Mouse (Mus musculus) hindbrain, postnatal 0 days (tissue): ENCODE measurements around the gene March6. TPM values are rescaled to one million over a fixed set of nuclear protein-coding genes. Genes with fewer than 3 reads are reported as not detected.

Source experiments
- ATAC-seq: fragments of 200-750 bp; cut with Nextera tagmentation; 2 replicates; pipeline ENCODE4 v1.8.0; 2017; ENCODE audit warnings: mild to moderate bottlenecking, moderate TSS enrichment, moderate library complexity
- DNase-seq: peaks from one replicate; pipeline ENCODE4 v3.0.0-alpha.2; 2015; ENCODE audit warnings: low spot score
- H3K27ac ChIP-seq: fragments of 300-500 bp; sonication (generic); 2 replicates; pipeline ENCODE4 v1.5.1; 2014; ENCODE audit warnings: mild to moderate bottlenecking
- H3K27me3 ChIP-seq: fragments of 300-500 bp; sonication (generic); 2 replicates; pipeline ENCODE4 v1.6.1; 2014; ENCODE audit warnings: low read length, mixed read lengths; ENCODE audit not compliant: insufficient read depth
- H3K36me3 ChIP-seq: fragments of 300-500 bp; sonication (generic); 2 replicates; pipeline ENCODE4 v1.6.1; 2014; ENCODE audit warnings: low read length, mixed read lengths; ENCODE audit not compliant: insufficient read depth
- H3K4me1 ChIP-seq: fragments of 300-500 bp; sonication (generic); 2 replicates; pipeline ENCODE4 v1.6.1; 2014; ENCODE audit warnings: antibody characterized with exemption, low read length, mixed read lengths; ENCODE audit not compliant: insufficient read depth
- H3K4me2 ChIP-seq: fragments of 300-500 bp; sonication (generic); 2 replicates; pipeline ENCODE4 v1.6.1; 2014; ENCODE audit warnings: low read depth, mild to moderate bottlenecking, low read length, moderate library complexity, mixed read lengths
- H3K4me3 ChIP-seq: fragments of 300-500 bp; sonication (generic); 2 replicates; pipeline ENCODE4 v1.5.1; 2014; ENCODE audit warnings: low read length
- H3K9ac ChIP-seq: fragments of 300-500 bp; sonication (generic); replicated peaks from 2 replicates; pipeline ENCODE4 v1.6.1; 2014; ENCODE audit warnings: mild to moderate bottlenecking, low read length, moderate library complexity, mixed read lengths
- H3K9me3 ChIP-seq: fragments of 300-500 bp; sonication (generic); 2 replicates; pipeline ENCODE4 v1.6.1; 2016; ENCODE audit warnings: low read length, mixed read lengths
- CTCF ChIP-seq: IDR thresholded peaks from 2 replicates; pipeline ENCODE4 v1.5.1; 2016; ENCODE audit warnings: antibody characterized with exemption, control low read depth, low read depth
- whole genome bisulfite sequencing: fragments of 180-500 bp; shearing (Covaris S2); extraction: QIAGEN DNeasy Blood & Tissue Kit; methylation state at CpG from one replicate; pipeline ENCODE4 v1.1.7; 2014; 5-methylcytosine and 5-hydroxymethylcytosine counted together
- polyA plus RNA-seq: library from polyadenylated mRNA; unstranded; fragments of >200 nt; fragmentation: Nextera tagmentation; extraction: Ambion mirVana; gene quantifications from 2 replicates; pipeline ENCODE4 v1.2.1, GENCODE M21; 2015
- total RNA-seq: library from RNA; depleted of rRNA; stranded (reverse); fragments of >200 nt; gene quantifications from 2 replicates; pipeline ENCODE4 v1.2.3, GENCODE M21; 2014

March6 gene
- total and polyA plus RNA-seq, 2 experiments from 2014 or later: 57.4 to 154 TPM

- ATAC-seq (no peak), DNase-seq (no peak)
- H3K27me3 ChIP-seq: no peaks in the 10 kb centered on the region
- no peak overlapping the region for H3K27ac ChIP-seq
- H3K4me1 ChIP-seq: no peaks in the 10 kb centered on the region
- no peak overlapping the region for H3K4me2 ChIP-seq
- no peak for TF ChIP-seq CTCF
- no peak overlapping the region for H3K9ac ChIP-seq
- WGBS: 93% methylated on average over 8 of the region's 8 CpGs
- no peak overlapping the region for H3K4me3 ChIP-seq
- H3K9me3 ChIP-seq: no peaks in the 10 kb centered on the region
- no peaks in the 10 kb centered on the region for H3K36me3 ChIP-seq
Measured at GRCm38 (mm10) chr15:31562847-31563246, 32.0 kb upstream of the March6 start.

GRCm38 (mm10) chr15:31561976-31562375 lies 31.1 kb upstream of the March6 start:
- H3K27me3 ChIP-seq: no peaks in the 10 kb centered on the region
- no peak overlapping the region for H3K4me3 ChIP-seq
- no peaks in the 10 kb centered on the region for H3K9me3 ChIP-seq
- ATAC-seq (no peak), DNase-seq (no peak)
- H3K4me2 ChIP-seq: no peak overlapping the region
- WGBS: 94% methylated on average over 4 of the region's 4 CpGs
- H3K9ac ChIP-seq: no peak overlapping the region
- no peak overlapping the region for H3K27ac ChIP-seq
- no peaks in the 10 kb centered on the region for H3K36me3 ChIP-seq
- TF ChIP-seq CTCF: no peak
- H3K4me1 ChIP-seq: no peaks in the 10 kb centered on the region

DNA sequence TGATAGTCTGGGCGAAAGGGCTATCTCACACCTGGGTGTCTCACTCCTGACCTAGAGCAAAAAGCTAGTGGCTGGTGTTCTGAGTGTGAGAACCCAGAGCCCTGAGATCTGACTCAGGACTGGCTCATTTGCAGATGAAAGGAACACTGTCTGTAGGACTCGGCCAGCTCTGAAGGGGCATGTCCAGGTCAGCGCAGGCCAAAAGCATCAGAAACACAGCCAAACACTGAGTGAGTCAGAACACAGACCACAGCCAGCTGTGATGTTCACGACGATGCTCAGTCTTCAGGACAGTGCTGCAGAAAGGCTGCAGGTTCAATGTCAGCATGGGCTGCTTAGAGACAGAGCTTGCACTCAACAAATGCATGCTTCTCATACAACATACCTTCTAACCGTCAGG lies 30.5 kb upstream of the March6 start:
- Histone ChIP-seq H3K9me3 (no peaks in the 10 kb centered on the region), H3K4me3 (no peak overlapping the region), H3K27me3 (no peaks in the 10 kb centered on the region), H3K36me3 (no peaks in the 10 kb centered on the region), H3K4me2 (no peak overlapping the region), H3K4me1 (no peaks in the 10 kb centered on the region), H3K9ac (no peak overlapping the region), H3K27ac (no peak overlapping the region)
- DNase-seq: no peak
- ATAC-seq: no peak
- WGBS: 63% methylated on average over 6 of the region's 6 CpGs
- TF ChIP-seq CTCF: no peak

- DNase-seq (no peak), ATAC-seq (no peak)
- 84% methylated on average over 2 of the region's 2 CpGs for WGBS
- H3K36me3 ChIP-seq: no peaks in the 10 kb centered on the region
- no peak overlapping the region for H3K27ac ChIP-seq
- no peak for TF ChIP-seq CTCF
- no peak overlapping the region for H3K4me3 ChIP-seq
- H3K9me3 ChIP-seq: no peaks in the 10 kb centered on the region
- H3K9ac ChIP-seq: no peak overlapping the region
- H3K4me1 ChIP-seq: no peaks in the 10 kb centered on the region
- no peak overlapping the region for H3K4me2 ChIP-seq
- no peaks in the 10 kb centered on the region for H3K27me3 ChIP-seq
Measured at GRCm38 (mm10) chr15:31554855-31555254, 24.0 kb upstream of the March6 start.

- H3K27me3 ChIP-seq: no peaks in the 10 kb centered on the region
- H3K27ac ChIP-seq: no peak overlapping the region
- ATAC-seq (no peak), DNase-seq (no peak)
- no peak overlapping the region for H3K4me3 ChIP-seq
- no peaks in the 10 kb centered on the region for H3K9me3 ChIP-seq
- no peaks in the 10 kb centered on the region for H3K4me1 ChIP-seq
- no peak for TF ChIP-seq CTCF
- no peak overlapping the region for H3K4me2 ChIP-seq
- H3K36me3 ChIP-seq: no peaks in the 10 kb centered on the region
- WGBS: 76% methylated on average over 4 of the region's 4 CpGs
- no peak overlapping the region for H3K9ac ChIP-seq
Measured at GRCm38 (mm10) chr15:31550381-31550780, 19.5 kb upstream of the March6 start.

- H3K36me3 ChIP-seq: no peaks in the 10 kb centered on the region
- no peaks in the 10 kb centered on the region for H3K9me3 ChIP-seq
- 78% methylated on average over 5 of the region's 5 CpGs for WGBS
- no peak for ATAC-seq
- no peak overlapping the region for H3K4me2 ChIP-seq
- TF ChIP-seq CTCF: no peak
- no peak for DNase-seq
- H3K27ac ChIP-seq: no peak overlapping the region
- H3K27me3 ChIP-seq: no peaks in the 10 kb centered on the region
- no peaks in the 10 kb centered on the region; the same call in none of the 2 replicates for H3K4me1 ChIP-seq
- no peak overlapping the region for H3K4me3 ChIP-seq
- no peak overlapping the region for H3K9ac ChIP-seq
Measured at GRCm38 (mm10) chr15:31547421-31547820, 16.6 kb upstream of the March6 start.

DNA sequence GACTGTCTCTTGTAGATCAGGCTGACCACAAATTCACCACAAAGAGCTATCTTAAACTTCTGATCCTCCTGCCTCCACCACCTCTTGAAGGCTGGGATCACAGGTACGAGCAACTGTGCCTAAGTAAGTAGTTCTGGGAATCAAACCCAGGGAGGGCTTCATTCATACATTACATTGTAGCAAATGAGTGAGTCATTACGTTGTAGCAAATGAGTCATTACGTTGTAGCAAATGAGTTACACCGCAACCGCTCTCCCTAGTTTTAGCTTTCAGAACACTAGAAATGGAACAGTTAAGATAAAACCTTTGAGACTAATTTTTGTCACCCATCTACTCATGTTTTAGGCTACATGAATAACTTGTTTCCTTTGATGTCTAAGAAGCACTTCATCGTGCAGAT lies 15.4 kb upstream of the March6 start:
- Histone ChIP-seq H3K4me2 (no peak overlapping the region), H3K9ac (no peak overlapping the region), H3K4me3 (no peak overlapping the region), H3K36me3 (no peaks in the 10 kb centered on the region), H3K9me3 (no peaks in the 10 kb centered on the region), H3K27me3 (no peaks in the 10 kb centered on the region), H3K4me1 (no peaks in the 10 kb centered on the region; the same call in none of the 2 replicates), H3K27ac (no peak overlapping the region)
- 79% methylated on average over 6 of the region's 6 CpGs for WGBS
- no peak for TF ChIP-seq CTCF
- no peak for ATAC-seq
- DNase-seq: no peak
